Mouse (Mus musculus): ENCODE measurements around the gene Ush1c. TPM values are rescaled to one million over a fixed set of nuclear protein-coding genes. Genes with fewer than 3 reads are reported as not detected.

Gene Ush1c
- total and polyA plus RNA-seq, 3 experiments = not detected

DNA sequence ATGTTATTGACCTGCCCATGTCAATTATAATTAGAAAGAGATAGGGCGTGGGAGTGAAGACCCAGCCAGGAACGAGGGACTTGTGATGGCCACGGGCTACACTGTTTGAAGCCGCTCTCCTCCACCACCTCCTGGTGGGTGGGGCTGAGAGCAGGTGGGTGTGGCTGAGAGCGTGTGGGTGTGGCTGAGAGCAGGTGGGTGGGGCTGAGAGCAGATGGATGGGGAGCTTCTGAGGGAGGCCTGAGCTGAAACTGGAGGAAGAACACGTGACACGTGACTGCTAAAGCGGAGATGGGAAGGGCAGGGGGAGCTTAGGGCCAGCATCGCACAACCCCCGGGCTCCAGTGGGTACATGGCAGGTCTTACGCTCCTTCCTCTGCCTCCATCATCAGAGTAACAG, 19.9 kb downstream of the Ush1c start:
- H3K9ac ChIP-seq (ENCODE audit: control insufficient read depth, low read depth, low read length, poor library complexity, severe bottlenecking) = no peak overlapping the region
- H3K4me3 ChIP-seq (ENCODE audit: control insufficient read depth in 1 of 2, insufficient read depth in 1 of 2, low read depth in 2 of 2, low read length in 2 of 2) = no peak overlapping the region
- H3K9me3 ChIP-seq (replicated peaks; ENCODE audit: insufficient read depth, low read length) = no peaks in the 10 kb centered on the region
- no peaks in the 10 kb centered on the region for H3K4me1 ChIP-seq (ENCODE audit: control insufficient read depth in 1 of 2, insufficient read depth in 2 of 2, low read length in 2 of 2)
- no peaks in the 10 kb centered on the region for H3K27me3 ChIP-seq (ENCODE audit: control insufficient read depth in 1 of 2, insufficient read depth in 2 of 2, low read length in 2 of 2)
- TF ChIP-seq NELFE (IDR thresholded peaks at IDR 0.05; ENCODE audit: low read depth, low read length) (no peak), POLR2A (IDR thresholded peaks at IDR 0.05; ENCODE audit: control insufficient read depth in 1 of 2, insufficient read depth in 1 of 2, low read depth in 1 of 2, low read length in 2 of 2, poor library complexity in 1 of 2) (no peak), RCOR1 (IDR thresholded peaks at IDR 0.05; ENCODE audit: low read depth, low read length) (no peak)
- no peak overlapping the region for H3K27ac ChIP-seq (ENCODE audit: control insufficient read depth, low read depth, low read length)
- H3K36me3 ChIP-seq (ENCODE audit: control insufficient read depth in 1 of 2, insufficient read depth in 2 of 2, low read length in 2 of 2) = no peaks in the 10 kb centered on the region
- no peak for DNase-seq (ENCODE audit: low read depth, low spot score)
- H3K79me2 ChIP-seq (ENCODE audit: control insufficient read depth, insufficient read depth, low read length, poor library complexity) = no peaks in the 10 kb centered on the region

DNA sequence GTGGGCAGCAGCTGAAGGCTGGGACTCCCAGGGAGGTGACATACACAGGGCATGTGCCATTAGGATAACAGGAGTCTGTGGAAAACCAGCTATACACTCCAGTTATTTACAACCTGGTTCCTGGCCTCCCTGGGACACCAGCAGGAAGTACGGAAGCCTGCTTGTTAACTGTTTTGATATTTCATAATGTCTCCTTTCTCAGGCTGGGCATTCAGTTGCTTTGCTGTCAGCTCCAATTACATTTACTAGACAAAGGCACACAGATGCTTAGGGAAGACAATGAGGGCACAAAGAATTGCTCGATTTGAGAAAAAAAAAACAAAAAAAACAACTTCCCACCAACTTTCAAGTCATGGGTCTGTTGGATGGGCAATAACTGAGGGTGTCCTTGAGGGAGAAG, 21.8 kb downstream of the Ush1c start:
- Histone ChIP-seq H3K9ac (ENCODE audit: control insufficient read depth, low read depth, low read length, poor library complexity, severe bottlenecking) (no peak overlapping the region), H3K27me3 (ENCODE audit: control insufficient read depth in 1 of 2, insufficient read depth in 2 of 2, low read length in 2 of 2) (no peaks in the 10 kb centered on the region), H3K79me2 (ENCODE audit: control insufficient read depth, insufficient read depth, low read length, poor library complexity) (no peaks in the 10 kb centered on the region), H3K9me3 (replicated peaks; ENCODE audit: insufficient read depth, low read length) (no peaks in the 10 kb centered on the region), H3K27ac (ENCODE audit: control insufficient read depth, low read depth, low read length) (no peak overlapping the region), H3K4me1 (ENCODE audit: control insufficient read depth in 1 of 2, insufficient read depth in 2 of 2, low read length in 2 of 2) (no peaks in the 10 kb centered on the region), H3K36me3 (ENCODE audit: control insufficient read depth in 1 of 2, insufficient read depth in 2 of 2, low read length in 2 of 2) (no peaks in the 10 kb centered on the region), H3K4me3 (ENCODE audit: control insufficient read depth in 1 of 2, insufficient read depth in 1 of 2, low read depth in 2 of 2, low read length in 2 of 2) (no peak overlapping the region)
- no peak for DNase-seq (ENCODE audit: low read depth, low spot score)
- TF ChIP-seq SIN3A (IDR thresholded peaks at IDR 0.05; ENCODE audit: low read length) (no peak), UBTF (IDR thresholded peaks at IDR 0.05; ENCODE audit: borderline replicate concordance, insufficient read depth, low read depth, low read length) (no peak), GATA1 (IDR thresholded peaks at IDR 0.05; ENCODE audit: low read depth, low read length) (no peak), USF1 (IDR thresholded peaks at IDR 0.05; ENCODE audit: low read depth, low read length) (no peak), ZNF384 (IDR thresholded peaks at IDR 0.05; ENCODE audit: low read depth, low read length) (no peak), ZKSCAN1 (IDR thresholded peaks at IDR 0.05; ENCODE audit: low read depth, low read length) (no peak), NRF1 (IDR thresholded peaks at IDR 0.05; ENCODE audit: insufficient read depth, low read depth, low read length, poor library complexity, severe bottlenecking) (no peak), TCF12 (IDR thresholded peaks at IDR 0.05; ENCODE audit: low read depth, low read length) (no peak), JUND (IDR thresholded peaks at IDR 0.05; ENCODE audit: low read depth, low read length) (no peak), POLR2A (IDR thresholded peaks at IDR 0.05; ENCODE audit: control insufficient read depth in 1 of 2, insufficient read depth in 1 of 2, low read depth in 1 of 2, low read length in 2 of 2, poor library complexity in 1 of 2) (no peak), USF2 (IDR thresholded peaks at IDR 0.05; ENCODE audit: borderline replicate concordance in 1 of 2, insufficient read depth in 1 of 2, low read depth in 1 of 2, low read length in 2 of 2) (no peak), BHLHE40 (IDR thresholded peaks at IDR 0.05; ENCODE audit: borderline replicate concordance, low read depth, low read length) (no peak), RCOR1 (IDR thresholded peaks at IDR 0.05; ENCODE audit: low read depth, low read length) (no peak), HCFC1 (IDR thresholded peaks at IDR 0.05; ENCODE audit: low read depth, low read length) (no peak), CHD2 (IDR thresholded peaks at IDR 0.05; ENCODE audit: low read length) (no peak), ZC3H11A (IDR thresholded peaks at IDR 0.05; ENCODE audit: low read depth, low read length) (no peak), MAX (IDR thresholded peaks at IDR 0.05; ENCODE audit: low read length) (no peak), MAFK (IDR thresholded peaks at IDR 0.05; ENCODE audit: borderline replicate concordance, low read depth, low read length) (no peak)
